Mouse (Mus musculus) granulocyte monocyte progenitor cell, adult 5-6 weeks (primary cell): Measurements from ENCODE around the gene Neurod2. TPM values are rescaled to one million over a fixed set of nuclear protein-coding genes. Genes with fewer than 3 reads are reported as not detected.

Source experiments
- ATAC-seq: replicated peaks from 2 replicates; pipeline ENCODE4 v1.8.0; 2016; ENCODE audit warnings: mild to moderate bottlenecking, moderate TSS enrichment, inconsistent platforms; ENCODE audit not compliant: poor library complexity, severe bottlenecking
- total RNA-seq, 2 experiments: library from RNA; stranded (forward) in 1 of 2; stranded (reverse) in 1 of 2; fragments of 200-712, 200-1000 nt in 1 of 2; fragments of >200 nt in 1 of 2; fragmentation: Nextera tagmentation in 1 of 2; gene quantifications; 2 replicates each; pipeline ENCODE4 v1.2.3; 2014 to 2017

Gene Neurod2
- total RNA-seq, 2 experiments from 2014 or later: not detected

DNA sequence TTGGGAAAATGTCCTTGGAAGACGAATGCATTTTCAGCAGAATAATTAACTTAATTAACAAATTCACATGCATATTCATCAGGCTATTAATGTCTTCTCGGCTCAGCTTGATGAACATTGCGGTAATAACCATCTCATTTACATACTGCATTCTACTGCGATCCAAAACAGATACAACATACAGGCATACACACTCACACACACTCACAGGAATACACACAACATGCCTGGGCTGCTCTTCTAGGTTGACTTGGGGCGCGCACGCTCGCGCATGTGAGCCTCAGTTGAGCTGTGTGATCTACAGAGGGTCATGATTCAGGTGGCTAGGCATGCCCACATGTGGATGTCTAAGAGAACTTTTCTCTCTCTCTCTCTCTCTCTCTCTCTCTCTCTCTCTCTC is 45.7 kb downstream of the Neurod2 start:
- no peak for ATAC-seq

Other genes starting within 250 kb of the Neurod2 start
- gene Fbxl20, start 179.2 kb downstream of the Neurod2 start, total RNA-seq (2014; fragmentation: Nextera tagmentation): 13.7 and 16.4 TPM in 2 replicates
- 6.6 and 7.4 TPM in 2 replicates for gene Fbxl20, start 179.2 kb downstream of the Neurod2 start, total RNA-seq (2017)
- 80.2 and 96.6 TPM in 2 replicates for gene Med1, start 136.4 kb downstream of the Neurod2 start, total RNA-seq (2014; fragmentation: Nextera tagmentation)
- gene Med1, start 136.4 kb downstream of the Neurod2 start, total RNA-seq (2017): 41.2 and 42.8 TPM in 2 replicates
- 57.2 and 59.8 TPM in 2 replicates for gene Cdk12, start 126.6 kb downstream of the Neurod2 start, total RNA-seq (2014; fragmentation: Nextera tagmentation)
- 44.8 and 49.1 TPM in 2 replicates for gene Cdk12, start 126.6 kb downstream of the Neurod2 start, total RNA-seq (2017)
- not detected in 2 replicates for gene Ppp1r1b, start 18.8 kb upstream of the Neurod2 start, total RNA-seq (2014; fragmentation: Nextera tagmentation)
- gene Ppp1r1b, start 18.8 kb upstream of the Neurod2 start, total RNA-seq (2017): not detected in 2 replicates
- 18.4 and 24.9 TPM in 2 replicates for gene Stard3, start 28.7 kb upstream of the Neurod2 start, total RNA-seq (2014; fragmentation: Nextera tagmentation)
- gene Stard3, start 28.7 kb upstream of the Neurod2 start, total RNA-seq (2017): 18.2 and 27.8 TPM in 2 replicates
- not detected in 2 replicates for gene Tcap, start 54.2 kb upstream of the Neurod2 start, total RNA-seq (2014; fragmentation: Nextera tagmentation)
- not detected in 2 replicates for gene Tcap, start 54.2 kb upstream of the Neurod2 start, total RNA-seq (2017)
- gene Pnmt, start 56.8 kb upstream of the Neurod2 start, total RNA-seq (2014; fragmentation: Nextera tagmentation): not detected in 2 replicates
- not detected in 2 replicates for gene Pnmt, start 56.8 kb upstream of the Neurod2 start, total RNA-seq (2017)
- gene Pgap3, start 70.8 kb upstream of the Neurod2 start, total RNA-seq (2014; fragmentation: Nextera tagmentation): 1.3 and 3.1 TPM in 2 replicates
- gene Pgap3, start 70.8 kb upstream of the Neurod2 start, total RNA-seq (2017): 1.4 and 2.8 TPM in 2 replicates
- not detected in 2 replicates for gene Erbb2, start 82.8 kb upstream of the Neurod2 start, total RNA-seq (2014; fragmentation: Nextera tagmentation)
- gene Erbb2, start 82.8 kb upstream of the Neurod2 start, total RNA-seq (2017): not detected in 2 replicates
- 66.2 and 84.5 TPM in 2 replicates for gene Mien1, start 109.3 kb upstream of the Neurod2 start, total RNA-seq (2014; fragmentation: Nextera tagmentation)
- gene Mien1, start 109.3 kb upstream of the Neurod2 start, total RNA-seq (2017): 23.7 and 24.9 TPM in 2 replicates
- not detected in 2 replicates for gene Grb7, start 116.7 kb upstream of the Neurod2 start, total RNA-seq (2014; fragmentation: Nextera tagmentation)
- not detected in 2 replicates for gene Grb7, start 116.7 kb upstream of the Neurod2 start, total RNA-seq (2017)
- 0.15 TPM in 1 of 2 replicates, not detected in the other for gene Ikzf3, start 216.4 kb upstream of the Neurod2 start, total RNA-seq (2014; fragmentation: Nextera tagmentation)
- not detected in 2 replicates for gene Ikzf3, start 216.4 kb upstream of the Neurod2 start, total RNA-seq (2017)
- gene Zpbp2, start 221.4 kb upstream of the Neurod2 start, total RNA-seq (2014; fragmentation: Nextera tagmentation): 1.6 TPM in 1 of 2 replicates, not detected in the other
- gene Zpbp2, start 221.4 kb upstream of the Neurod2 start, total RNA-seq (2017): not detected in 2 replicates